Mouse (Mus musculus) heart, postnatal 4 days (tissue): ENCODE results near the gene Rtel1. TPM values are rescaled to one million over a fixed set of nuclear protein-coding genes. Genes with fewer than 3 reads are reported as not detected.

ENCODE experiments used
- DNase-seq: peaks from one replicate; pipeline ENCODE4 v3.0.0; 2021
- total RNA-seq, 2 experiments: library from RNA; stranded (reverse); gene quantifications; 2 replicates each; pipeline ENCODE4 v1.2.3; 2021

Gene Rtel1
- total RNA-seq: 10 to 100 TPM; 42.9 to 46.9 TPM

DNA sequence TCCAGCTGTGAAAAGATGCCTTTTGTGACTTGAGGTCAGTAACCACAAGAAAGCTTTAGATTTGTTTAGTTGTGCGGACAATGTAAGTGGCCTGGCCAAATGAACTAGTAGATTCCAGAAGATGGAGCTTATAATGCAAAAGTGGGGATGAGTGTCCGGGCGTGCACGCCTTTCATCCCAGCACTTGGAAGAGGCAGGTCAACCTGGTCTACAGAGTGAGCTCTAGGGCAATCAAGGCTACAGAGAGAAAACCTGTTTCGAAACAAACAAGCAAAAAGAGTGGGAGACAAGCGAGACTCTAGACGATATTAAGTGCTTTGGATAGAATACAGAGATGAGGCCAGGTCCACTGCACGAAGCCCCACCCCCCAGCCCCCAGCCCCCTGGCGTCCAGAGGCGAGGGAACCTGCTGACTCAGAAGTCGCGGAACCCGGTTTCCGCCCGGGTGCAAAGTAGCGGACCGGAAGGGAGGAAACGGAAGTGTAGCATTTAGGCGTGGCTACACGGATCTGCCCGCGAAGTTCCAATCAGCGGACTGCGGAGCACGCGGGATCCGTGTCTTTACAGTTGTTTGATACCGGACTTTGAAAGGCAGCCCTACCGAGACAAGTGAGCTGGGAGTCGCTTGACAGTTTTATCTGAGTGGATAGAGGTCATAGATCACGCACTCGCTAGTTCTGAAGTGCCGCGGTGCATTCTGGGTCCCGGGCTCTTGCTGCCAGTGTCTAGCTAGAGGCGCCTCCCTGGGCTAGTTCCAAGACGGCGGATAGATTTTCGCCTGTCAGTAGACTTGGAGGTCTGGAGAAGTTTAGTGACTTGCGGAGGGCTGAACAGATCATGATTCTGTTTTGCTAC lies at the start of gene Rtel1:
Gene Rtel1 (plus strand): TSS at position 492 of the 855 bp plus-strand sequence.
- DNase-seq: peak; percentile 88

DNA sequence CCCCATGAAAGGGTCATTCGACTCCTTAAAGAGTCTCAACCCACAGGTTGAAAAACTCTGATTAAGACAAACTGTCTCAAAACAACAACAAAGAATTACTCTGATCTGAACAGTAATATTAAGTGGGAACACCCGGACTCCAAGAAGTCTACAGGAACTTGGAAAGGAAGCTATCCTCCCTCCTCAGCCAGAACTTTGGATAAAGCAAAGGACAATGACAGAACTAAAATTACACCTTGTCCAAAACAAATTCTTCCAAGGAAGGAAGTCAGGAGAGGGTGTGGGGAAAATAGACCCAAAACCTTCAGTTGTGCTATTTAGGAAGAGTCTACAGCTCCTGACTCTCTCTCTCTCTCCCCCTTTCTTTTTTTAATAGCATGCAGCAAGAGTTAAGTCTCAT lies 47.4 kb upstream of the Rtel1 start:
- no peak for DNase-seq

DNA sequence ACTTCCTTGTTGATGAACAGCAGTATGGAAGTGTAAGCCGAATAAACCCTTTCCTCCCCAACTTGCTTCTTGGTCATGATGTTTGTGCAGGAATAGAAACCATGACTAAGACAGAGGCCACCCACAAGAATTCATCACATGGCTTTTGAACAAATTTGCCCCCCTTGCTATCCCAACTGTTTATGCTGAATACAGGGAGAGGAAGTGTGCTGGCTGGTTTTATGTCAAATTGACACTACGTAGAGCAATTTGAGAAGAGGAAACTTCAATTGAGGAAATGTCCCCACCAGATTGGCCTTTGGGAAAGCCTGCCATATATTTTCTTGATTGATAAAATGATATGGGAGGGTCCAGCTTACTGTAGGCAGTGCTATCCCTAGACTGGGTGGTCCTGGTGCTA lies 45.7 kb upstream of the Rtel1 start:
- DNase-seq: no peak

GRCm38 (mm10) chr2:181274639-181275038 lies 44.9 kb upstream of the Rtel1 start:
- no peak for DNase-seq

GRCm38 (mm10) chr2:181276766-181277165 lies 42.8 kb upstream of the Rtel1 start:
- no peak for DNase-seq

- DNase-seq: no peak
Measured at GRCm38 (mm10) chr2:181277866-181278265, 41.7 kb upstream of the Rtel1 start.

DNA sequence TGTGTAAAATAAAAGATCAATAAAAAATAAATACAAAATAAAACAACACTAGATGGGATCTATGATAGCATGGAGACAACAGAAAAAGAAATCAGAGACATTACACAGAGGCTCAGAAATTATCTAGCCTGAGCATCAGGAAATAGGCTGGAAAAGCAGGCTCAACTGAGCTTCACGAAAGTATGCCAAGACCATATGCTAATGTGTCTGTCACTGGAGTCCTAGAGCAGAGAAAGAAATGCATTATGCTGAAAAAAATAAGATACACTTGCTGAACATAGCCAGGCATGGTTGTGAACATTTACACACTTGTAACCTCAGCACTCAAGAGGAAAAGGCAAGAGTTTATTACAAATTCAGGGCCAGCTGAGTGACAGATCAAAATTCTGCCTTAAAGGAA lies 39.6 kb upstream of the Rtel1 start:
- DNase-seq: no peak

DNA sequence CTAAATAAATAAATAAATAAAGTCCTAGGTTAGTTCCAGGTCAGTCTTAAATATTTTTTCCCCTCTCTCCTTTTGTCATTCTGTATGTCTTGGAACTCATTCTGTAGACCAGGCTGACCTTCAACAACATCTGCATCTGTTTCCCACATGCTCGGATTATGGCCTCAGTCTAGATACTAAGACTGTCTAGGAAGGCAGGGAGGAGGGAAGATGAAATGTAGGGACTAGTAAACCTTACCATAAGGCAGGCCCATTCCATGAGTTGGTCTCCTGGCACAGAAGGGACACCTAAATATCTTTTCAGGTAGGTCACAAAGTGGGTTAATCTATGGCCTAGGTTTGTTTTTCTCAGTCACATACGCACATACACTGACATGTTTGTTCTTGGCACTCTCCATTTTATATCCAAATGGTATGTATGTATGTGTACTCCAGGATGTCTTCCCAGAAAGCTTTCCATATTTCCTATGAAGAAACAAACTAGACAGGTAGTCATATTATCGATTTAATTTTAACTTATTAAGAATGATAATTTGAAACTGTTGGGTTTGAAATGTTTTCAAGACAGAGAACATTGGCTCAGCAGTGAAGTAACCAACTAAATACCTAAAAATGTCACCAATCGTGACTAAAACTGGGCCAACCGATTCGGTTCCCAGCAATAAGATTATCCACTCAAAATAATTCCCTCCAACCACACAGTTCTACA lies 32.8 kb upstream of the Rtel1 start:
- DNase-seq: no peak

- peak; percentile 88 for DNase-seq
Measured at GRCm38 (mm10) chr2:181287338-181287957, 32.1 kb upstream of the Rtel1 start.

GRCm38 (mm10) chr2:181287958-181288350 lies 31.6 kb upstream of the Rtel1 start, which contains the start of gene Gmeb2:
Gmeb2 (minus strand) TSS chr2:181288035.
- DNase-seq: peak; percentile 94

DNA sequence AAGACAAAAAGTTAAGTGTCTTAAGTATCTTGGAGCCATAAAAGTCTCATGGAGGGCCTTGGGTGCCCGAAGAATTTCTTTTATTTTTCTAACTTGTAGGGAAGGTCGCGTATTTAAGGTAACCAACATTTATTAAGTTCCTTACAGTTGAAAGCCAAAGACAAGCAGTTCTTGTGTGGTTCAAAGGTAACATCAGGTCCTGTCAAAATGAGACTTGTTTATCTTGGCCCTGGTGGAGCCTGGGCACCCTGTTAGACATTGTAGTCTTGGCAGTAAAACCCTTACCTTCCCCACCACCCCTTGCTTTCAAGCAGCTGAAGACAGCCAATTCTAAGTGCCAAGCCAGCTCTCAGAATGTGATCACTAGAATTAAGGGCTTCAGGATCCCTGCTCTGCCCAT lies 30.8 kb upstream of the Rtel1 start:
- no peak for DNase-seq

- DNase-seq: no peak
Measured at GRCm38 (mm10) chr2:181290937-181291336, 28.6 kb upstream of the Rtel1 start.

DNA sequence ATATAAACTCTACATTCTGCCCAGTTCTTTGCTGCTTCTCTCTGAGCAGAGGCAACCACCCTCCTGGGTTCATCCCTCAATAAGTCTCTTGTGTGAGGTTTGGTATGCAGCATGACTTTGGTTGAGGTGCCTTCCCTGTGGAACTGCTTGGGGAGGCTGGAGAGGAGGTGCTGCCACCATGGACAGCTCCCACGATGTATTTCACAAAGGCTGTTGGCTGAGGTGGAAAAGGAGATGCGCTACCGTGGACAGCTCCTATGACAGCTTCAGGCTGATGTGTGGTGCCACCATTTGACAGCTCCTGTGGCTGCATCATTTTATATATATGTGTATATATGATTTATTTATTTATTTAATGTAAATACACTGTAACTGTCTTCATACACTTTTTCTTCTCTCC lies 17.5 kb upstream of the Rtel1 start:
- DNase-seq: peak; percentile 52

DNA sequence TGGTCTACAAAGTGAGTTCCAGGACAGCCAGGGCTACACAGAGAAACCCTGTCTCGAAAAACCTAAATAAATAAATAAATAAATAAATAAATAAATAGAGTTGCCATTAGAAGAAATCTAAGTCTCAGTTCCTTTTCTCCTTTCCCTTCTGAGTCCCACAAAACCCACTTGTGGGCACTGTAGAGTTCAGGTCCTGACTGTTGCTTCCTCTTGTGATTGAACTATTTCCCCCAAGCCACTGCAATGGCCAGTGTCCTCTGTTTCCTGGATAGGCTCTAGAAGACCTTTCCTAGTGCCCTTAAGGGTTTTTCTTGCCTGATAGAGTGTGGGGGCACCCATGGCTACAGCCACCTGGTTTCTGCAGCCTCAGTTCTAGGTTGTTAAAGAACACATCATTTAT lies 14.6 kb upstream of the Rtel1 start:
- DNase-seq: no peak

DNA sequence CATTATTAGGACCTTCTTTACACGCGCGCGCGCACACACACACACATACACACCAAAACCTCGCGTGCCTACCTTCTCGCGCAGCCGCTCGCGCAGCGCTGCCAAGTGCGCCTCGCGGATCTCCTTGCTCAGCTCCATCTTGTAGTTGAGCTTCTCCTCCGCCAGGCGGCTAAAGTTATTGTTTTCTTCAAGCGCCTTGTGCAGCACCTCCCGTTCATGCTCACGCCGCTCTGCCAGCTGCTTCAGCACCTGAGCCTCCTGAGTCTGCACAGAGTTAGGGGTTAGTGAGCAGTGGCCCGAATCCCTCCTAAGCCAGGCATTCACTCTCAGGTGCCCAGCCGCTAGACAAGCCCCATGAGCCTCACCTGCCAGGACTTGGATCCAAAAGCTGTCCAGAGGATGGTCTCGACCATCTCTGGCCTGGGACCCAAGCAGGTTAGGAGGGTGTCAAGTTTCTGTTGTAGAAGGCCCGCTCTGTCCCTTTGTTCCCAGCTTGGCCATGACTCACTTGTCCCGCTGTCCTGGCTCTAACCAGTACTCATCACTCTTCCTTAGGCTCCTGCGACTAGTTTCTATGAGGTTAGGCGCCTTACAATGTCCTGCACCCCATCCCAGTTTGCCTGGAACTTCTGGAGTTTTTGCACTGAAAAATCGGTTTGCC lies 12.3 kb upstream of the Rtel1 start:
- peak; percentile 59 for DNase-seq

DNA sequence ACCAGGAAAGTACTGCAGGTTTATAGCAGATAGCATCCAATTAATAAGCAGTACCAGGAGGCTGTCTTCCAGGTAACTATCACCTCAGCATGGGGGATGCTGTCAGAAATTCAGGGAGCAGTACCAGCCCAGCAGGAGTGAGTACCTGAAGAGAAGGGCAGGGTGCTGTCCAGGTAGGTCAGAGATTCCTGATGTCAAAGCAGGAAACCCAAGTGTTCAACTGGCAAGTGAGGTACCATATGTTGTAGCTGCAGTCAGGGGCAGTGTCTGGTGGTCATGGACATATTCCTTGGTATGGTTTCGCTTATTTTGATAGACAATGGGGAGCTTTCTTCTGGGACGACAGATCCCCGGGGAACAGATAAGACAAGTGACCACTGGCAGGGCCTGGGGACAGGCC lies 7.1 kb upstream of the Rtel1 start:
- no peak for DNase-seq

- no peak for DNase-seq
Measured at GRCm38 (mm10) chr2:181313006-181313343, 6.6 kb upstream of the Rtel1 start.

DNA sequence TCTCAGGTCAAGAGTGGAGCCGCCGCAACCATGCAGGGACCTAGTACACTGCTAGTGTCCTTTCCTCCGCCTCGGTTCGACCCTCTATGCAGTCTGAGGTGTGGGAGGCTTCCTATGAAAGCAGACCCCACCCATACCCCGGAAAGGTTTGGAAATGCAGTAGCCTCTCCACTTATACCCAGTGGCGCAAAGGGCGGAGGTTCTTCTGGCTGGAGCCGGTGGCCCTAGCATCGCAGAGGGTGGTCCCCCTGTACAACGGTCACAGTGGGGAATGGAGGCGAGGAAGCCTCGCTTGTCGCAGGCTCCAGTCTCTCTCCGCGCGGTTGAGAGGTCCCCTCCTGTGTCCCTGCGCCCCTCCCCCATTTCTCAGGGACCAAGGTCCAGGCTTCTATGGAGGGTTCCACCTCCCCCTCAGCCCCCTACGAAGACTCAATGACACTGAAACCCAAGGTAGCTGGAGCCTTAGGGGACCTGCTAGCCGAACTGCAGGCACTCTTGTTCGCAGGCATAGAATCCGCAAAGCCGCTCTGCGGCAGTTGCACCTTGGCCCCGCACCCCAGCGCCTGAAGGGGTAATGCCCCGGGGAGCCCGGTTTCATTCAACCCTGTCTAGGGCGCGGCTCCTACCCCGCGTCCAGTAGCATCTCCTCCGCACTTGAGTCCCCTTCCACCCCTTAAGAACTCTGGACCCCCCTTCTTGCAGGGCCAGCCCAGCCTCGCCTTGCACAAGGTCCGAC lies 6.0 kb upstream of the Rtel1 start:
- no peak for DNase-seq

DNA sequence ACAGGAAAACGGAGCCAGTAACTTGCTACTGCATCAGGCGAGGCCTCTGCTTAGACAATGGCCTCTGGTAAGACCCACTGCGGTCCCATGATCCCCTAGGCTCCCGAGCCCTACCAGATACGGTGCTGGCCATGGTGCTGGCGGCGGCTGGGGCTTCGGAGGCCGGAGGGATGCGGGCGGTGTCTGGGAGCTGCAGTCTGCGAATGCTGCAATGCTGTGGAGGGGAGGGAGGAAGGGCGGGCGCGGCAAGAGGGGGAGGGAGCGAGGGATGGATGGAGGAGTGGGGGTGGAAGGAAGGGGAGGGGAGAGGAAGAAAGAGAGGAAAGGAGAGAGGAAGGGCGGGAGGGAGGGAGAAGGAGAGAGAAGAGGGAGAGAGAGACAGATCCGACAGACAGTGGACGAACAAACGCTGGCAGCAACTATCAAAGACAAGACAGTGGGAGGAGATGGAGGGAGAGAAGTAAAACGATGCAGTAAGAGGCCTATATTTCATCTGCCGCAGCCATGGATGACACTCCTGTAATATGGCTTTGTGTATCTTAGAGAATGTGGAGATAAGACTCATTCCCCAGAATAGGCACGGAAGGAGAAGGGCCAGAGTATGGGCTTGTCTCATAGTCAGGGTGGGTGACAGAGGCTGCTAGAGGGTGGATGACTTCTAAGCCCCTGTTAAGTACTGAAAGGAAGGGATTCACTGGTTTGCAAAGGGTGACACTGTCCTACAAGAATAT lies 5.3 kb upstream of the Rtel1 start, which contains the start of gene Stmn3:
Gene Stmn3 (minus strand): TSS at position 421 of the 731 bp plus-strand sequence.
- DNase-seq: peak; percentile 80

DNA sequence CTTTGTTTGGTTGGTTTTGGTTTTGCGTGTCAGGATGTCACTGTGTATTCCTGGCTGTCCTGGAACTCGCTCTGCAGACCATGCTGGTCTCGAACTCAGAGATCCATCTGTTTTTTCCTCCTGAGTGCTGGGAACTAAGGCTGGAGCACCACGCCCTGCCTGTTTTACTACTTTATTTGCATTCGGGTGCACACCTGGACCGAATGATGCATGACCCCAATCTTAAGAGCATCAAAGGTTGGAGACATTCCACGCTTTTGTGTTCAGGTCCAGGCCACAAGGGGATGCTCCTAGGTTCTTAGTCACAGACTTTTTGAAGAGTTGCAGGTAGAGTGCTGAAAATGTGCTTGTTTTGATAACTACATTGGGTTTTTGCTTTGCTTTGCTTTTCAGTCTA lies 562 bp downstream of the Rtel1 start:
- DNase-seq: no peak

DNA sequence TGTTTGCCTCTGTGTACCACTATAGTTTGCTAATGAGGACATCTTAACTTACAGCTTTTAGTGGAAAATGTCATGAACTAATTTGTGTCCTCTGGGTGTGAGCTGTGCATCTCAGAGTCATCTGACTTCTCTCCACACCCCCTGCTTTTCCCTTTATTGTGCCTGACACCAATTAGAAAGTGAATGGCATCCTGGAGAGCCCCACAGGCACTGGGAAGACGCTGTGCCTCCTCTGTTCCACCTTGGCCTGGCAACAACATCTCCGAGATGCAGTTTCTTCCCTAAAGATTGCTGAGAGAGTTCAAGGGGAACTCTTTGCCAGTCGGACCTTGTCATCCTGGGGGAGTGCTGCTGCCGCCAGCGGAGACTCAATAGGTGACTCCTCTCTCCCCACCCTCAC lies 2.6 kb downstream of the Rtel1 start:
- no peak for DNase-seq
